Mouse (Mus musculus) urinary bladder, adult 2 months (tissue): ENCODE results near the gene Rmnd5a. TPM values are rescaled to one million over a fixed set of nuclear protein-coding genes. Genes with fewer than 3 reads are reported as not detected.
"Not testable (repeated sequence)": the region's sequence is repeated elsewhere in the genome, so short reads cannot be mapped to it uniquely, and the experiment has no call there.

ENCODE experiments used
- DNase-seq: peaks from one replicate; pipeline ENCODE4 v3.0.0; 2022; ENCODE audit warnings: low spot score
- polyA plus RNA-seq: library from polyadenylated mRNA; depleted of rRNA; stranded (reverse); fragments of >200 nt; gene quantifications from 2 replicates; pipeline ENCODE4 v1.2.3, GENCODE M21; 2012; rRNA removed

Rmnd5a gene
- 47.4 and 54.8 TPM in 2 replicates for polyA plus RNA-seq

- peak; percentile 98 for DNase-seq
Observed at GRCm38 (mm10) chr6:71440492-71441250, at the start of gene Rmnd5a. Rmnd5a (minus strand) TSS chr6:71440637.

- DNase-seq, result no peak
Observed at GRCm38 (mm10) chr6:71487966-71488365, 47.5 kb upstream of the Rmnd5a start.

DNA sequence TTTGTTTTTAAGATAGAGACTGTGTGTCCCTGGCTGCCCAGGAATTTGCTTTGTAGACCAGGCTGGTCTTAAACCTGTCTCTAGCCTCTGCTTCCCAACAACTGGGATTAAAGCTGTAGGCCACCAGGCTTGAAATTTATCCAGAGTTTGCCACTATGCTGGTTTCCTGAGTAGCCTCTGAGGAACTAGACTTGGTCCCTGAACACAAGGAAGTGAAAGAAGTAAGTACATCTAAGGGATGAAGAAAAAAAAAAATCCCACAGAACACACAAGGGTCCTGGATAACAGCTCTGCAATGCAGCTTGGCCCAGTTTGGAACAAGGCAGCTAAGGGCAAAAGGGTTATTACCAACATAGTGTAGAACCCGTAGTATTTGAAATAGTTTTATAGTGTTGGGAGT lies 46.4 kb upstream of the Rmnd5a start:
- DNase-seq, result no peak

- no peak for DNase-seq
Observed at GRCm38 (mm10) chr6:71486226-71486625, 45.8 kb upstream of the Rmnd5a start.

- DNase-seq, result no peak
Observed at GRCm38 (mm10) chr6:71485246-71485645, 44.8 kb upstream of the Rmnd5a start.

- no peak for DNase-seq
Observed at GRCm38 (mm10) chr6:71481136-71481535, 40.7 kb upstream of the Rmnd5a start.

DNA sequence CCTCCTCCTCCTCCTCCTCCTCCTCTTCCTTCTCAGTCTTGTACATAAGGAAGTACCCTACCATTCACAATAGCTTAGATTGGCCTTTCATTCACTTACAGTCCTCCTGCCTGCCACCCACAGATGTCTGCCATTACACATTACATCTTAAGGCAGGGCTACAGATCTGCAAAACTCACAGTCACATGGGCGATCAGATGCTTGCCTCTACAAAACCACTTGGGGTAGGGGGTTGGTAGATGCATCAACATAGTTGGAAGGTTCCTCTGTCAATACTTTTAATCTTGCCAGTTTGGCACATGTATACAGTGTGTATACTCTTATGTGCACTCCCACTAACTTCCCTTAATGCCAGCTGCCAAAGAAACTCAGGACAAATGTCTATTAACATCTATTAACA lies 39.7 kb upstream of the Rmnd5a start:
- DNase-seq, result no peak

DNA sequence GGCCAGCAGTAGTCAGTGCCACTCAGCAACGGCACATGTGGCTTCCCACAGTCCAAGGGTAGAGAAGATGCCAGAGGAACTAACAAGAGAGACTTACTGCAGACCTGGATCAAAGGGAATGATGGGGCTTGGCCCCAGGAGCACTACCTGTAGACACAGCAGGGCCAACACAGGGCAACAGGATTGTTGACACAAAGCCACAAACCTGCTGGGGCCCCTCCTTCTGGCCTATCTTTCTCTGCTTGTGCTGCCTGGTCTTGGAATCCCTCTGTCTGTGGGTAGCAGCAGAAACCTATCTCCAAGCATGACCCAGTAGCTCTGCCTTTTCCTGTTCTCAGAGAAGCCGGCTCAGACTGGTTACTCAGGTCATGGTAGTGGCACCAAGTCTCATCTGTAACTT lies 39.2 kb upstream of the Rmnd5a start:
- DNase-seq, result not testable (repeated sequence)

DNA sequence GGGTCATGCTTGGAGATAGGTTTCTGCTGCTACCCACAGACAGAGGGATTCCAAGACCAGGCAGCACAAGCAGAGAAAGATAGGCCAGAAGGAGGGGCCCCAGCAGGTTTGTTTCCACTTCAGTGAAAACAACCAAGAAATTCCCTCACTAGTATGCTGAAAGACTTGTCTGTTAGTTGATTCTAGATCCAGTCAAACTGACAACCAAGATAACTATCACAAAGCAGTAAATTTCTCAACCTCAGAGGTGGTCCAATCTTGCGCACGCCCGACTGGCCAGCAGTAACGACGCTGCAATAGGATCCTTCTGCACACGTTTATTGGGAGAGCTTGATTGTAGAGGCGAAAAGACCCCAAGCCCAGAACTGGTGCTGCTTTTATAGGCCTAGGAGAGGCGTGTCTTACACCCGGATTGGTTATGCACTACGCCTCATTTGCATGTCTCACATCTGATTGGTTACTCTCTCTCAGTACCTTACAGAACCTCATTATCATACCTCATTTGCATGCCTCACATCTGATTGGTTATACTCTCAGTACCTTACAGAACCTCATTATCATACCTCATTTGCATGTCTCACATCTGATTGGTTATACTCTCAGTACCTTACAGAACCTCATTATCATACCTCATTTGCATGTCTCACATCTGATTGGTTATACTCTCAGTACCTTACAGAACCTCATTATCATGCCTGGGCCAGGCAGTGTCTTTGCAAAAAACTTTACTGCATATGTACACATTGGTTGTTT lies 38.6 kb upstream of the Rmnd5a start:
- DNase-seq, result not testable (repeated sequence)

- DNase-seq, result no peak
Observed at GRCm38 (mm10) chr6:71476783-71477182, 36.3 kb upstream of the Rmnd5a start.

DNA sequence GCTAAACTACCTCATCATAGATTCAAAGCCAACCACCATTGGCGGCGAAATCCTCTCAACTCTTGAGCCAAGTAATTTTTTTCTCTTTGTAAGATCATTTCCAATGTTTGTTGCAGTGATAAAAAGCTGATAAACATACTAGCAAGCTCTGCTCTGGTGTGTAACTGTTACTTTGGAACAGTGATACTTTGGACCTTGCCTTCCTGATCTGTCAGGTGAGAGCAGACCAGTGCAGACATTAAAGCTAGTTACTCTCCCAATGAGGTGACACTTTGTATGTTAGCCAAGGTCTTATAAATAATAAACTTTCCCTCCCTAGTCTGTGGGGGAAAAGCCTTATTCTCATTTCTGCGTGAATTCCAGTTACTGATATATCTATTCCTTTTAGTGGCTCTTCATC lies 35.2 kb upstream of the Rmnd5a start:
- no peak for DNase-seq

DNA sequence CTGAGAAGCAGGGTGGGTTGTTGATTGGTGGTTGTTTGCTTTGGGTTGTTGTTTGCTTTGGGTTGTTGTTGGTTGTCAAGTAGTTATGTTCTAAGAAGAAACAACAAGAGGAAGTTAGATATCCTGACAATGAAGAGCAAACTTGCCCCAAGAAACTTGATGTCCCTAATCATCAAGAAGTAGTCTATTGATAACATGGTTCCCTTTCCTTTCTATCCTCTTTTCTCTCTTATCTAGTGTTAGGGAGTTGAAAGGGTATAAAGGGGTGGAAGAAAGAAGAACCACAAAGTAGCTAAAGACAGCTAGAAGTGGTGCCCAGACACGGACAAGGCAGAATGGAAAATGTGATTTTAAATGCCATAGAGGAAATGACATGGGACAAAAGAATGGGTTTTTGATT lies 32.3 kb upstream of the Rmnd5a start:
- DNase-seq, result no peak

- no peak for DNase-seq
Observed at GRCm38 (mm10) chr6:71471830-71472520, 31.5 kb upstream of the Rmnd5a start.

DNA sequence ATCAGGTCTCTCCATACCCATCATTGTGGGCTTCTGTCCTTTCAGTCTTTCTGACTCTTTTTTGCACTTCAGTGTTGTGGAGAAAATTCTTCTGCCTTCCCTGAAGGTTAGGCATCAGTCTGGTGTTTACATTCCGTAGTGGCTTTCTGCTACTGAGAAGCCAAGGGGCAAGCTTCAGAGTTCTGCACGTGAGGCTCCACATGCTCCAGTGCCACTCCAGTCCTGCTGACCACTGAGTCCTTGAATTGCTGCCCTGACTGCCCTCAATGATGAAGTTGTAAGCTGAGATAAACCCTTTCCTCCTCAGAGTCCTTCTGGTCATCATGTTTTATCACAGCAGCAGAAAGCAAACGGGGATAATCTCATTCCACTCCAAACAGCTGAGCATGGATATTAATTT lies 28.9 kb upstream of the Rmnd5a start:
- DNase-seq, result no peak

GRCm38 (mm10) chr6:71467766-71468165 lies 27.3 kb upstream of the Rmnd5a start:
- DNase-seq, result no peak

GRCm38 (mm10) chr6:71465146-71465545 lies 24.7 kb upstream of the Rmnd5a start:
- no peak for DNase-seq

DNA sequence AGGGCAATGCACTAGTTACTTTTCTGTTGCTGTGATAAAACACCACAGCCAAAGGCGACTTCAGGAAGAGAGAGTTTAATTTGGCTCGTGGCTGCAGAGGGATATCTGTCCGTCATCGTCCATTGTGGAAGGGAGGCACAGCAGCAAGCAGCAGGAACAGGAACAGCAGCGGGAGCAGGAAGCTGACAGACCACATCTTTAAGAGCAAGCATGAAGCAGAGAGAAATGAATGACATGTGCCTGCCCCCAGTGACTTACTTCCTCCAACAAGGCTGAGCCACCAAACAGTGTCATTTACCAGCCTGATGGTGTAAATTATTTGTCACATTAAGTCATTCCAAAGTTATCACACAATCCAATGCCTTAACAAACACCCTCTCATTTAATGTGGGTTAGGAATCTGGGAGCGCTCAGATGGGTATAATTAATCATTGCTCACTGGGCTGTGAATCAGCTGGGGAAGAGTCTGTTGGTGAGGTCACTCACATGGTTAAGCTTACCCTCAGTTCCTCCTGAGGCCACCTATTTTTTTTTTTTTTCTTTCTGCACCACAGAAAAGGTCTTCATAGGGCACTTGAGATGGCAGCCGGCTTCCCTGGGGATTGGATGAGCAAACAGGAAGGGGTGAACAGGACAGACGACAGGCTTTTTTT lies 17.6 kb upstream of the Rmnd5a start:
- DNase-seq, result no peak

DNA sequence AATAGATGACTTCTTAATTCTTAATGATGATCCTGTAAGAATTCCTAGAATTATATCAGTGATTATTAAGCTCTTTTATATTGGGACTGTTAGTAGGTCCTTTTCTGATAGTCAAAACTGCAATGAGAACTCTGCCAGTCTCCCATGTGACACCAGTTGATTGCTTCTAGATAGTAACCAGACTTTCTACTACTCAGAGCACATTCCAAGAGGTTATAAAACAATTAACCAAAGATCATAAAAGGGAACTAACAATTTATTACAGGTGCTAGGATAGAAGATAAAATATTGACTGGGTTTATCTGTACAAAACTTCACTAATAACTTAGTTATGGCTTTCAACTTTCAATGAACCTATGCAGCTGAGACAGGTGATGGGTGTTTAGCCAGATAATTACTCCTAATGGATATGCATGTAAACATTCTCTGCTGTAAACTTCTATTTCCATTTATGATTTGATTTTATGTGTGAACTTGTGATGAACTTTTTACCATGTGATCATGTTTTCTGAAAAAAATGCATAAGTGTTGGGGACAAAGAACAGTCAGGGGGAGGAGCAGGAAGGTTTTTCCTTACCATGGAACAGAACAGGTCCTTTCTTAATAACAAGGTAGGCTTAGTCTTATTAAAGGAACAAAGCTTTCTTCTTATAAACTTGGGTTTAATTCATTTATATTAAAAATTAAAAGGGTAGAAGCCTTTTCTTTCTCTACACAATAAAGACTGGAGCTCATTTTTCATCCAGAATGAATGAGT lies 13.7 kb upstream of the Rmnd5a start:
- not testable (repeated sequence) for DNase-seq

- no peak for DNase-seq
Observed at GRCm38 (mm10) chr6:71452792-71453191, 12.4 kb upstream of the Rmnd5a start.

DNA sequence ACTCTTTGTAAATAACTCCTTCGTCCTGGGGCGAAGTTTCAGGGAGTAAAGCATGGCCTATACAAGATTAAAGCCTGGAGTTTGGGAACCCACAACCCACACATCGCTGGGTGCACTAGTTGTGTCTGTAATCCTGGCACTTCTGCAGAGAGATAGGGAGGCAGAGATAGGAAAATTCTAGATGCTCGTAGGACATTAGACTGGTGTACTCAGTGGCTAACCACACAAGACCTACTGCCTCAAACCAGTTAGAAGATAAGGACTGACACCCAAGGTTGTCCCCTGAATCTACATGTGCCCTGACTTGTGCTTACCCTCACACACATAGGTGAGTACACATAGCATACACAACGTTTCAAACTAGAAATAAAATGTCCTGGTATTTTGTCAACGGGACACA lies 5.1 kb upstream of the Rmnd5a start:
- no peak for DNase-seq

- no peak for DNase-seq
Observed at GRCm38 (mm10) chr6:71444756-71445155, 4.3 kb upstream of the Rmnd5a start.
